Mouse (Mus musculus) myocyte (in vitro differentiated cells): ENCODE measurements around the gene Olfr1410. TPM values are rescaled to one million over a fixed set of nuclear protein-coding genes. Genes with fewer than 3 reads are reported as not detected.

Source experiments
- H3K27me3 ChIP-seq: one replicate; pipeline ENCODE4 v1.6.1; 2011; ENCODE audit not compliant: control insufficient read depth, insufficient read depth, insufficient read length
- H3K36me3 ChIP-seq: one replicate; pipeline ENCODE4 v1.6.1; 2011; ENCODE audit not compliant: control insufficient read depth, insufficient read depth
- H3K4me2 ChIP-seq: one replicate; pipeline ENCODE4 v1.6.1; 2011; ENCODE audit warnings: low read depth, control low read depth
- H3K4me3 ChIP-seq: one replicate; pipeline ENCODE4 v1.5.1; 2011; ENCODE audit warnings: mild to moderate bottlenecking, control low read depth, moderate library complexity
- H3K79me2 ChIP-seq: one replicate; pipeline ENCODE4 v1.6.1; 2011; ENCODE audit not compliant: control insufficient read depth, insufficient read depth
- H3ac ChIP-seq: one replicate; pipeline ENCODE4 v1.6.1; 2011; ENCODE audit not compliant: control insufficient read depth, insufficient read length
- CEBPB ChIP-seq: IDR thresholded peaks from 2 replicates; pipeline ENCODE4 v1.6.1; 2011; ENCODE audit warnings: mild to moderate bottlenecking, moderate library complexity; ENCODE audit not compliant: poor library complexity, insufficient read depth, severe bottlenecking
- E2F4 ChIP-seq: IDR thresholded peaks from one replicate; pipeline ENCODE4 v1.6.1; 2011; ENCODE audit warnings: mild to moderate bottlenecking, control low read depth, moderate library complexity; ENCODE audit not compliant: insufficient read depth
- MAX ChIP-seq: IDR thresholded peaks from one replicate; pipeline ENCODE4 v1.6.1; 2011; ENCODE audit warnings: low read depth, mild to moderate bottlenecking, control low read depth
- MYOD1 ChIP-seq, 3 experiments: IDR thresholded peaks; one replicate each; pipeline ENCODE4 v1.6.1; 2011; ENCODE audit warnings: control low read depth in 2 of 3, low read depth in 2 of 3, mild to moderate bottlenecking in 2 of 3, moderate library complexity in 1 of 3; ENCODE audit not compliant: insufficient read length in 2 of 3, control insufficient read depth in 1 of 3
- MYOG ChIP-seq, 3 experiments: IDR thresholded peaks; one replicate each; pipeline ENCODE4 v1.6.1; 2011; ENCODE audit warnings: control low read depth in 2 of 3, low read depth in 2 of 3, mild to moderate bottlenecking in 2 of 3; ENCODE audit not compliant: insufficient read length in 2 of 3, control insufficient read depth in 1 of 3, insufficient read depth in 1 of 3
- POLR2A ChIP-seq: IDR thresholded peaks from one replicate; pipeline ENCODE4 v1.6.1; 2011; ENCODE audit warnings: low read depth, mild to moderate bottlenecking, control low read depth, moderate library complexity; ENCODE audit not compliant: insufficient read length
- POLR2AphosphoS2 ChIP-seq: IDR thresholded peaks from one replicate; pipeline ENCODE4 v1.6.1; 2011; ENCODE audit warnings: low read depth, control low read depth; ENCODE audit not compliant: insufficient read length
- REST ChIP-seq: IDR thresholded peaks from one replicate; pipeline ENCODE4 v1.6.1; 2011; ENCODE audit warnings: mild to moderate bottlenecking, control low read depth, moderate library complexity; ENCODE audit not compliant: insufficient read depth, insufficient read length
- SRF ChIP-seq: IDR thresholded peaks from one replicate; pipeline ENCODE4 v1.6.1; 2011; ENCODE audit warnings: low read depth; ENCODE audit not compliant: control insufficient read depth, insufficient read length
- TCF12 ChIP-seq: IDR thresholded peaks from one replicate; pipeline ENCODE4 v1.6.1; 2011; ENCODE audit warnings: mild to moderate bottlenecking, control low read depth; ENCODE audit not compliant: poor library complexity, insufficient read depth, severe bottlenecking
- TCF3 ChIP-seq: IDR thresholded peaks from one replicate; pipeline ENCODE4 v1.6.1; 2011; ENCODE audit warnings: low read depth, control low read depth; ENCODE audit not compliant: insufficient read length
- USF1 ChIP-seq: IDR thresholded peaks from one replicate; pipeline ENCODE4 v1.6.1; 2011; ENCODE audit warnings: low read depth, mild to moderate bottlenecking, control low read depth, moderate library complexity
- polyA plus RNA-seq: library from polyadenylated mRNA; unstranded; fragments of >200 nt; fragmentation: generic; extraction: Trizol; gene quantifications from one replicate; pipeline ENCODE4 v1.2.1, GENCODE M21; 2012; ENCODE audit warnings: missing spikeins

The Olfr1410 gene
- polyA plus RNA-seq, 1 experiment = not detected

- Histone ChIP-seq H3K27me3 (no peaks in the 10 kb centered on the region), H3K4me3 (no peak overlapping the region), H3ac (no peak overlapping the region), H3K36me3 (no peaks in the 10 kb centered on the region), H3K79me2 (no peaks in the 10 kb centered on the region), H3K4me2 (no peak overlapping the region)
- no peak for TF ChIP-seq MYOD1 (IDR thresholded peaks at IDR 0.05; ENCODE audit: control insufficient read depth in 1 of 3, insufficient read length in 2 of 3, low read depth in 2 of 3)
- no peak for TF ChIP-seq TCF12
- no peak for TF ChIP-seq MAX
- no peak for TF ChIP-seq CEBPB
- TF ChIP-seq E2F4 = no peak
- no peak for TF ChIP-seq MYOG (IDR thresholded peaks at IDR 0.05; ENCODE audit: control insufficient read depth in 1 of 3, insufficient read depth in 1 of 3, insufficient read length in 2 of 3, low read depth in 2 of 3)
- no peak for TF ChIP-seq POLR2AphosphoS2
- no peak for TF ChIP-seq REST
- no peak for TF ChIP-seq SRF
- TF ChIP-seq TCF3 = no peak
- TF ChIP-seq POLR2A = no peak
- TF ChIP-seq USF1 = no peak
These were observed 49.1 kb downstream of the Olfr1410 start for GRCm38 (mm10) chr1:92654676-92655075.

GRCm38 (mm10) chr1:92657025-92657820 is 51.6 kb downstream of the Olfr1410 start:
- H3K4me2 ChIP-seq = no peak overlapping the region
- TF ChIP-seq TCF3 (no peak), REST (no peak), CEBPB (no peak), POLR2A (no peak), POLR2AphosphoS2 (no peak), USF1 (no peak), MYOG (IDR thresholded peaks at IDR 0.05; ENCODE audit: control insufficient read depth in 1 of 3, insufficient read depth in 1 of 3, insufficient read length in 2 of 3, low read depth in 2 of 3) (no peak)
- no peaks in the 10 kb centered on the region for H3K79me2 ChIP-seq
- H3K36me3 ChIP-seq = no peaks in the 10 kb centered on the region
- no peaks in the 10 kb centered on the region for H3K27me3 ChIP-seq
- no peak overlapping the region for H3K4me3 ChIP-seq
- H3ac ChIP-seq = no peak overlapping the region

- Histone ChIP-seq H3K4me2 (no peak overlapping the region), H3ac (no peak overlapping the region), H3K36me3 (no peaks in the 10 kb centered on the region), H3K27me3 (no peaks in the 10 kb centered on the region), H3K4me3 (no peak overlapping the region), H3K79me2 (no peaks in the 10 kb centered on the region)
- TF ChIP-seq POLR2A (no peak), MAX (no peak), TCF3 (no peak), MYOG (IDR thresholded peaks at IDR 0.05; ENCODE audit: control insufficient read depth in 1 of 3, insufficient read depth in 1 of 3, insufficient read length in 2 of 3, low read depth in 2 of 3) (no peak), SRF (no peak), USF1 (no peak), E2F4 (no peak), TCF12 (no peak), CEBPB (no peak), POLR2AphosphoS2 (no peak), MYOD1 (IDR thresholded peaks at IDR 0.05; ENCODE audit: control insufficient read depth in 1 of 3, insufficient read length in 2 of 3, low read depth in 2 of 3) (no peak), REST (no peak)
These were observed 53.8 kb downstream of the Olfr1410 start for GRCm38 (mm10) chr1:92659392-92659791.

Other genes starting within 250 kb of the Olfr1410 start
- gene Ndufa10, start 131.9 kb upstream of the Olfr1410 start, polyA plus RNA-seq = 162 TPM
- not detected for gene Olfr1416, start 120.7 kb upstream of the Olfr1410 start, polyA plus RNA-seq
- not detected for gene Olfr1415, start 109.7 kb upstream of the Olfr1410 start, polyA plus RNA-seq
- gene Olfr1414, start 87.1 kb upstream of the Olfr1410 start, polyA plus RNA-seq = not detected
- gene Olfr1413, start 34.5 kb upstream of the Olfr1410 start, polyA plus RNA-seq = not detected
- not detected for gene Olfr1412, start 20.0 kb upstream of the Olfr1410 start, polyA plus RNA-seq
- not detected for gene Olfr1411, start 11.4 kb upstream of the Olfr1410 start, polyA plus RNA-seq
- gene Olfr12, start 12.0 kb downstream of the Olfr1410 start, polyA plus RNA-seq = not detected
- gene Cops9, start 36.2 kb downstream of the Olfr1410 start, polyA plus RNA-seq = 507 TPM
- 1.2 TPM for gene Otos, start 43.1 kb downstream of the Olfr1410 start, polyA plus RNA-seq
- 930 TPM for gene Gpc1, start 225.9 kb downstream of the Olfr1410 start, polyA plus RNA-seq